Mouse (Mus musculus) fat pad, adult 2 months (tissue): Measurements from ENCODE around the gene Myh9.
"Not testable (repeated sequence)": the region's sequence is repeated elsewhere in the genome, so short reads cannot be mapped to it uniquely, and the experiment has no call there.

ENCODE experiments used
- DNase-seq: peaks from one replicate; pipeline ENCODE4 v3.0.0-alpha.2; 2011; ENCODE audit warnings: low read depth, low spot score; ENCODE audit errors: extremely low read depth

Myh9 gene

DNA sequence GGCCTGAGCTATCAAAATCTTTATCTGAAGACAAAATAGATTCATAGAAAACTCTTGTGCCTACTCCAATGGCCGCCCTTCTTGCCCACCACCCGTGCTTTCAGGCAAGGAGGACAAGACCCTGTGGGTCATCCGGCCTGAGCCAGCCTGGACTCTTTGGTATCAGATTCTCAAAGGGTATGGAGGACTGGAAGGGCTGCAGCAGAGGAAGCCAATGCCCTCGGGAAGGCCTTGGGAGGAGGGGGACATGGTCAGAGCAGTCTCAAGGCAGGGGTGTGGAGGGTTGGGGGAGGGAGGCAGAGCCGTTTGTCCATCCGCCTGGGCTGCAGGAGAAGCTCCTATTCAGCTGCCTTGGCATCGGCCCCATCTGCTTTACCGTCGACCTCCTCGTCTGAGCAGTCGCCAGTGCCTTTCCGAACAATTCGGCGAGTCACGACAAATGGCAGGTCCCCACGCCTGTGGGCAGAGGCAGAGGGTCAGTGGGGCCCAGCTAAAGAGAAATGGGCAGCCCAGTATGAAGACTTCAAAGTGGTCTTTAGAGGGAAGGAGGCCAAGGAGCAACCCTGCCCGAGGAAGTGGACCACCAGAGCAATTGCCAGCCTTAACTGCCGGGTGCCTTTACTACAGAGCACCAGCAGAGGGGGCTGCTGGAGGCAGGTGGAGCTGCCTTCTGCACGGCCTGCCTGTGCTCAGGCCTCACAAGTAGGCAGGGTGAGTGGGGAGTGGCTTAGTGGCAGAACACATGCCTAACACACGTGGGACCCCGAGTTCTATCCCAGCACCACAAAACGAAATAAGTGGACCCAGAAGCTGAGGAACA, 80.2 kb downstream of the Myh9 start:
- no peak for DNase-seq

DNA sequence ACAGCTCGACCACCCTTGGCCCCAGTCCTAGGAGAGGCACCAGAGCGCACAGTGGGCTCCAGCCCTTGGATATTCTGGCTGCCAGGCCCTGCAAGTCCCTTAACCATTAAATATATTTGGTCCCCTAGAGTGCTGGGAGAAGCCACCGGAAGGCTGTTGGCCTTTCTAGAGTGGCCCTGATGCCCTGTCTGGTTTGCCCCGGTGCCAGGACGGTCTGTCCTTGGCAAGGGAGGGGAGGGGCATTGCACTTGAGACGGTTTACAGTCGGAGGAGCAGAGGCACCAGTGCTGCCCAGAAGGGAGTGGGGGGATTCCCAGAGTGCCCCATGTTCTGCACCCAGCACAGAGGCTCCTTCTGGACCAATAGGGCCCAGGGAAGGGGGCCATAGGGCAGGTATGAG, 80.9 kb downstream of the Myh9 start:
- no peak for DNase-seq

DNA sequence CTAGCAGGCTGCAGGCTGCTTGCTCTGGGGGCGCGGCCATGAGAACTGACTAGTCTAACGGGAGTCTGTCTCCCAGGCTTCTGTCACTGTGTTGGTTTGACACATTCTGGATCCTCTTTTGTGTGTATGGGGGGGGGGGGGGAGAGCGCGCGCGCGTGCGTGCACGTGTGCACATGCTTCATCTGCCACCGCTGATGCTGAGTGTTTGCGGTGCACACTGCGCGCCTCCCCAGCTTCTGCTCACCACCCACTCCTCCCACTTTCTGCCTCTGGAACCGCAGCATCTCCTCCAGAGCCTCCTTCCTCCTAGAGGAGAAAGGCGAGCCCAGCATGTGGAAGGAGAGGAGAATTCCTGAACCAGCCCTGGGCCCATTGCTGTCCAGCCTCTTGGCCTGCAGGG, 81.9 kb downstream of the Myh9 start:
- no peak for DNase-seq

DNA sequence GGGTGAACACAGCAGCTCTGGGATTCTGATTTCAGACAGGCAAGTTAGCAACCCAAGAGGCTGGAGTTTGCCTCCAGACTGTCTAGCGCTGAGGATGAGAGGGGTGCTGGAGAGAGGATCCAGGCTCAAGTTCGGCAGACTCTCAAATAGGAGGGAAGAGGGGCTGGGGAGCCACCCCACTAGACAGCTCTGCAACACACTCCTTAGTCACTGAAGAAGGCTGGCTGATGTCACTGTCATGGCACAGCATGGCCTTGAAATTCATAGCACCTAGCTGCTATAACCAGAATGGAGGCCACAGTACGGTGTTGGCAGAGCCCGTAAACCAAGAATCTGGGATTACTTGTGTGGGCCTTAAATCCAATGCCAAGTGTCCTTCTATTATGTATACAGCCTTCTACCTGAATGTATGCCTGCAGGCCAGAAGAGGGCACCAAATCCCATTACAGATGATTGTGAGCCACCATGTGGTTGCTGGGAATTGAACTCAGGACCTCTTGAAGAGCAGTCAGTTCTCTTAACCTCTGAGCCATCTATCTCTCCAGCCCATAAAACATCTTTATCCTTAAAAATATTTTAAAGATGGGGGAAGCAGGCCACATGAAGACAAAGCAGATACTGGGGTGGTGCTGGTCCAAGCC, 84.3 kb downstream of the Myh9 start:
- DNase-seq: no peak

DNA sequence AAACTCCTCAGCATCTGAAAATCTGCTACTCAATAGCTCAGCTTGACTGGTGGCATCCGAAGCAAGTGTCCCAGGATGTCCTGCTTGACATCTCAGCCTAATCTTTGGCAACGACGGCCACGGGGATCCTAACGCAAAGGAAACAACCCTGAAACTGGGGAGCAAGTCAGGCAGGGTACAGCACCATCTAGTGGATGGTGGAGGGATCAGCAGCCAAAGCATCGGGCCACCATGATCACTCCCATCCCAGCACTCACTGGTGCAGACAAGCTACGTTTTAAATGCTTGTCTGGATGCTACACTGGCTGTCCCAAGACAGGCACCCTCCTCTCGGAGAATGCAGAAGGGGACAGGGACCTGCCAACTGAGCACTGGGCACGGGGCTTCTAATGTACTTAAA, 85.1 kb downstream of the Myh9 start, which contains the start of gene Apol8:
Apol8 (minus strand) TSS at position 156 of the 400 bp plus-strand sequence.
- no peak for DNase-seq

DNA sequence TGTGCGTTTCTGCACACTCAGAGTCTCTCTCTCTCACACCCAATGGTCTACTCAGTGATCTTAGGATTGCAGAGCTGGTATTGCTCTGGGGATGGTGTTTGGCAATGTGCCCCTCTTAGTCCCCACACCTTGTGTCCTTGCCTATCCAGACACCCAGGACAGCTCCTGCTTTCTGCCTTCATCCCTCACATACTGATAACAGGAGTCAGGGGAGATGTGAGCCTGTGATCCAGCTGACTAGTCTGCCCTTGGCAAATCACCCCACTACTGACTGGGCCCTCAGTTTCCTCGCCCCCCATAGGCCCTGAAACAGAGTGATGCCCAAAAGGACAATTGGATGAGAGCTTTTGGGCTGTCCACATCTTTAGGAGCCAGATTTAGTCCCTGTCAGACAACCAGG, 85.9 kb downstream of the Myh9 start:
- DNase-seq: no peak

DNA sequence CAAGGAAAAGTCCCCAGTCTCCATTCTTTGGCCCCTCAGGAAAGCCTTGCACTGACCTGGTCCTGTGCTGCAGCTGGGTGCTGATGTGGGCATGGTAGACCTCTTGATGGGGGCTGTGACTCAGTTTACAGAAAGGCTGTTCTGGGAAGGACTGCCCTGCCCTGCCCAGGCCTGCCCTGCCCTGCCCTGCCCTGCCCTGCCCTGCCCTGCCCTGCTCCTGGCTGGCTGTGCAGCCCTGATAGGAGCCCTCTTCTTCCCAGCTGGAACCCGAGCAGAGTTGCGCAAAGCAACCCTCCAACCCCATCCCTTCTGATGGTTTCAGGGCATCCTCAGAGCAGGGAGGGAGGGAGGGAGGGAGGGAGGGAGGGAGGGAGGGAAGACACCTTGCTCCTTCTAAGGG, 86.8 kb downstream of the Myh9 start:
- no peak for DNase-seq

DNA sequence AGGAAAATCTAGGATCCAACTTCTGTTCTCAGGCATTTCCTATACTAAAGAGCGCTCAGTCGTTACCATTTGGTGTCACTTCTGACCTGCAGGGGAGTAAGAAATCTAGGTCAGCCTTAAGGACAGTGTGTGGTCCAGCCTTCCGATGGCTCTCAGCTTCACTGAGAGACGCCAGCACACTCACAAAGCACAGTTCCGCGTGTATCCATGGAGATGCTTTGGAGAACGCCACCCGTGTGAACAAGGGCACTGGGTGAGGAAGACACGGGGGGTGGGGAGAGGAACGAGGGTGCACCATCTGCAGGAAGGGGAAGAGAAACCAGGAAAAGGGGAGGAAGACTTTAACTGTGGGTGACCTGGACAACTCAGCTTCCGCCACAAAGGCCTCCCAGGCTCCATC, 89.5 kb downstream of the Myh9 start:
- DNase-seq: no peak

DNA sequence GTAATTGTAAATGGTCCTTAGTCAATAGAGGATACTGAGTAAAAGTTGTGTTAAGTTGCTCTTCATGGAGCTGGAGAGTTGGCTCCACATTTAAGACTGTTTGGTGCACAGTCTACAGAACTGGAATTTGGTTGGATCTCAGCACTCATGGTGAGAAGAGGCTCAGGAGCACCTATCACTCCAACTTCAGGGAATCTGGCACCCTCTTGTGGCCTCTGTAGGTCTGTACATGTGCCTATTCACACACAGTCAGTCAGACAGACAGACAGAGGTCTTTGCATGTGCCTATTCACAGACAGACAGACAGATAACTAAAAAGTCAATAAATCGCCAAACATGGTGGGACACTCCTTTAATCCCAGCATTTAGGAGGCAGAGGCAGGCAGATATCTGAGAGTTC, 91.5 kb downstream of the Myh9 start:
- DNase-seq: no peak

DNA sequence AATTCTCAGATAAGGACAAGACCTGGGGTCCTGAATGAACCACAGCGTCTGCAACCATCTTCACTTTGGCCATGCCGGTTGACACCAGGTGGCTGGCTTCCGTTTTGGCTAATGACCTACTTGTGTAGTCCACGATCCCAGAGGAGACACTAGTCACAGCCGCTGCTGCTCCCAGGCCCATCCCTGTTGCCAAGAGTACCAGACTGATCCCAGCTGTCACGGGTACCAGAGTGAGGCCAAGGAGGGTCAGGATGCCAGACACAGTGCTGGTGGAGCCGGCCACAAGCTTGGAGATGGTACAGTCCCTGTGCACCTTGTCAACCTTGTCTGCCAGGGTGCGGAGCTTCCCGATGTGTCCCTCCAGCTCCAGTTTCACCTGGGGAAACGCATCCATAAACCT, 92.3 kb downstream of the Myh9 start:
- DNase-seq: no peak

DNA sequence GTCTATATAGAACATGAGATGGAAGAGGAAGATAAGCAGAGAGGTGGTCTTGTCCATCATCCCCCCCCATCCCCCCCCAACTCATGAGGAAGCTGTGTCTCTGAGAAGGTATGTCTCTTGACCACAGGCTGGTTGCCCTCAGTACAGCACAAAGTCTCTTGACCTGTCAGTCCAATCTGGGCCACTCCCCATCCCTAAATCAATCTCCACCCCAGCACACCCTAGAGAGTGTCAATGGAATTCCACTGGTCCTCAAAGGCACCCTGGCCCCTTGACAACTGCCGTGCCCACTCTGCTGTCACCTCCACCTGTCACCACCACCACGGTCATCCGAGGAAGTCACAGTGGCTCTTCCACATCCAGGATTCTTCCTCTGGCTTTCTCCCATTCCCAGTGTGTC, 93.6 kb downstream of the Myh9 start:
- DNase-seq: no peak

DNA sequence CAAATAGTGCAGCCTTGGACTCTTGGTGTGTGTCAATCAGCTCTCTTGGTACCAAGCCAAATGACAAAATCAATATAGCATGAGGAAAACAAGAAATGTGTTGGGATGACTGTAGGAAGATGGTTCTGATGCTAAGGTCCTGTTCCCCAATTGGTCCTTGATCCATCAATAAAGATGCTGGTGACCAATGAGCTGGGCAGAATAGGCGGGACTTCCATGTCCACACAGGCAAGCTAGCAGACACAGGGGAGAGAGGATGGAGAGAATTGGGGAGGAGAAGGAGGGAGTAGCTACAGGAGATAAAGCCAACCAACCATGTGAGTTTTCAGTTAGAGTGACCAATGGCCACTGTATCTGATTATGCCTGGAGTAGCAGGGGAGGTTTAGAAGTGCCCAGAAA, 95.6 kb downstream of the Myh9 start:
- DNase-seq: no peak

DNA sequence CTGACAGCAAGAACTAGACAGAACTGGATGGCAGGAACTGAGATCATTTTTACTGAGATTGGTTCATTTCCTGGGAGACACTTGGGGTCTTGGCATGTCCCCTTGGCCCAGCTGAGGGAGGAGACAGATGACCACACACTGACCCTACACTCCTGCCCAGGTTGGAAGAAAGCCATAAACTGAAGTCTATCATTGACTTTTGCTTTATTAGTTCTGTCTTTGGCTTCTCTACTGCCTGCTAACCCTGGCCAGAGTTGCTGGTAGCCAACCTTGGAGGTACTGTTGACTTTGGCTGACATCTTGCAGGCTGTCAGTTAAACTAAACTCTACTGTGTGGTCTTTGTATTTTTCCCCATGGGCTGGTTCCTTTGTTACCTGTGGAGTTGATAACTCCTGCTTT, 96.9 kb downstream of the Myh9 start:
- DNase-seq: no peak

DNA sequence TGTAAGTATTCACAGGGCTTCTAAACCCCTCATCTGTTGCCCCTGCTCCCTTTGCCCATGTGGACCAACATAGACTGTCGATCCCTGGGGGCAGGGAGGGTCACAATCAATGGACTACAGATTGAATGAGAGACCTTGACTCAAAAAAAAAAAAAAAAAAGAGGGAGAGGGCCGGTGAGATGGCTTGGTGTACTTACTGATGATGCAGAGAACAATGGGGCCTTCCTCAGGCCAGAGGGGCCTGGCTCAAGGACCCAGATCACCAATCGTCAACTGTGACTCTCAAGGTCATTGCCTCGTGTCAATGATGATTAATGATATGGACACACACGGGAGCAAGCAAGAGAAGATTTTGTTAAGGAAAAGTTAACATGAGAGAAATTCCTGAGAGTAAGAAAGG, 97.3 kb downstream of the Myh9 start:
- DNase-seq: no peak

DNA sequence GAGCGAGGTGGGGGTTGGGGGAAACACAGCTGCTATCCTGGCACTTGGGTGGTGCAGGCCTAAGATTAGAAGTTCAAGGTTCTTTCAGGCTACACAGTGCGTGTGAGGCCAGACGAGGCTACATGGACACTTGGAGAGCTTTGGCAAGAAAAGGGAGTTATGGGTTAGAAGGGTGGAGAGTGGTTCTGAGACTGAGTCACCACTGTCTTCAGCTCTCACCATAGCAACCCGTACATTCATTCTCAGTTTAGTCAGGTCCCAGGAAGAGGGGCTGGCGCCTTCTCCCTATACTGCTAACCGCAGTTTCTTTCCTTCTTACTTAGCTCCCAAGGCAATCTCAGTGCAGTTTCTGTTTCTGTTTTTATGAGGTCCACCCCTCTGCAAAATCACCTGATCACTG, 100.4 kb downstream of the Myh9 start:
- DNase-seq: not testable (repeated sequence)

DNA sequence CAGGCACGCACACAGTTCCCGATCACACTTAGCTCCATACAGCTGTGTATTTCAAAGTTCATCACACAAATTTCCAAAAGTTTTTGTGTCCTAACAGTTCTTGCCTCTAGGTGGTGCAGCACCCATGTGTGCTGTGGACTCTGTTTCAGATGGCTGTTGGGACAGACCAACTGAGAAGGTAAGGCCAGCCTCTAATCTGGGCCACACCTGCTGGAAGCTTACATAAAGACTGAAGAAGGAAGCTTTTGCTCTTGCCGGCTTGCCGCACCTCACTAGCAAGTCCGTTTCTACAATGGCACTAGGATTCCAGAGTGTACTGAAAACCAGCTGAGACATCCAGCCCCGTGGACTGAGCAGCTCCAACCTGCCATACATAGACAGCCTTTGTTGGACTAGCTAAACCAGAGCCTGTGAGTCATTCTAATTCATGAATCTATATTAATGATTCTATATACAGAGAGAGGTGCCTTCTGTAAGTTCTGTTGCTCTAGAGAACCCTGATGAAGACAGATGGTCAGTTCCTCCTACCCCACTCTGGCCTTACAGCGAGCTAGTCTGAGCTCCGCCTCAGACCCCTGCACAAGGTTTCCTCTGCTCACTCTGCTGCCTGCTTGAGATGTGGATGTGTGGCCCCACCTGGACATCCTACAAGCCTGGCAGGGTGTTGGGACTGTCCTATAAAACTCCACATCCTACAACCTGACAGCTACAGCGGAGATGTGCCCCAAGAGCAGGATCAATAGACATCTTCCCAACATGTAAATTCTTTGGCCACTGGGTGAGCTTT, 101.3 kb downstream of the Myh9 start:
- DNase-seq: no peak

DNA sequence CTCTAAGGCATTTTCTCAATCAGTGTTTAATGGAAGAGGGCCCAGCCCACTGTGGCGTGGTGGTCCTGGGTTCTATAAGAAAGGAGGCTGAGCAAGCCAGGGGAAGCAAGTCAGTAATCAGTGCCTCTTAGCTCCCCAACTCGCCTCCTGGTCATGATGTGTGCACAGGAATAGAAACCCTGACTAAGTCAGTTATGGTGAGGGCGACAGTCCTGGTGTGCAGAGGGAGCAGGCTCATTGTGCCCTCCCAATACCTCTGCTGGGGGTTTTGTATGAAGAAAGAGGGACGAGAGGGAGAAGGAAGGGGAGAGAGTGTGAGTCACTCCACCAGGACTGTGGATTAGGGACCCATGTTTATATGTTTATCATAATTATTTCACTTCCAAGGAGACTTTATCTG, 108.1 kb downstream of the Myh9 start:
- DNase-seq: not testable (repeated sequence)

DNA sequence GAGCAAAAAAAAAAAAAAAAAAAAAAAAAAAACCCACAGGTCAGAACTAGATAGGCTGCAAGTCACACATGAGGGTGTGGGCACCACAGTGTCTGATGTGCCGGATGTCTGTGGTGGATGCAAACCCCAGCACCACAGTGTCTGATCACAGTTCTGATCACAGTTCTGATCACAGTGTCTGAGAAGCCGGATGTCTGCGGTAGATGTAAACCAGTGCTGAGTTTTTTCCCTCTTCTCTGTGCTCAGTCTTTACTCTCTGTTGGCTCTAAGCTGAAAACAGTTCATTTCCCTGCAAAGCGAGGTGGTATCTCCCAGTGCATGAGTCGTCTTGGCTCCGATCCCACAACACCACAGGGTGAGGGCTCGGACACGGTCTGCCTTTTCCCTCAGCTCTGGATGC, 108.6 kb downstream of the Myh9 start:
- DNase-seq: not testable (repeated sequence)

DNA sequence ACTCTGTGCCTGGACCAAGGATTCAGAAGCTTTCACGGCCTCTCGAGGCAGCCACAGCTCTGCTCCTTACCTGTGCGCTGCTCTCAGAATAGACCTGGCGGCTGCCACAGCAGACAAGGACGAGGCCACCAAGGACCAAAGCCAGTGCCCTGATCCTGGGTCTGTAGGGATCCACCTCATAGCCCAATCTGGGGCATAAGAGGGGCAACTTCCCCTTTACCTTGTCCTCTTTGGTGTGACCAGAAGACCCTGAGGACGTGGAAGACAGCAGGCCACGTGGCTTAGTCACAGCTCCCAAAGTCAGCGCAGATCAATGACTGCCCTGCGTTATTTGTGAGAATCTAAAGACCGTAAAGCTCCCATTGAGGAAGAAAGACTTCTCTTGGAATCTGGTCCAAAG, 109.1 kb downstream of the Myh9 start:
- not testable (repeated sequence) for DNase-seq

DNA sequence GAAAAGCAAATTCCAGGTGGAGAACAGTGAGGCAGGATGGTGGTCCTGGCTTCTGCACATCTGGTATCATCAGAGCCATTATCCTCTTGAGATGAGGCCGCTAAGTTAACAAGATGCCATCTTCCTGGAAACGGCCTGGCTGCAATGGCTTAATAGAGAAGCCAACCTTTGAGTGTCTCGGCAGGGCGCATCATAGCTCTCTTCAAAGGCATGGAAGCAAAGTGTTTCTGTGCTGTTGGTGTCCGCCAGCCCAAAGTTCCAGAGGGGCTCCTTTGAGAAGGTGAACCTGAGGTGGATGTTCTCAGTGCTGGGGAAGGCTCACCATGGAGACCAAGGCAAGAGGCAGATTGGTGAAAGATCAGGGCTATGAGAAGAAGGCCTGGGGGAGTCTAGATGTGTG, 110.4 kb downstream of the Myh9 start:
- DNase-seq: no peak

DNA sequence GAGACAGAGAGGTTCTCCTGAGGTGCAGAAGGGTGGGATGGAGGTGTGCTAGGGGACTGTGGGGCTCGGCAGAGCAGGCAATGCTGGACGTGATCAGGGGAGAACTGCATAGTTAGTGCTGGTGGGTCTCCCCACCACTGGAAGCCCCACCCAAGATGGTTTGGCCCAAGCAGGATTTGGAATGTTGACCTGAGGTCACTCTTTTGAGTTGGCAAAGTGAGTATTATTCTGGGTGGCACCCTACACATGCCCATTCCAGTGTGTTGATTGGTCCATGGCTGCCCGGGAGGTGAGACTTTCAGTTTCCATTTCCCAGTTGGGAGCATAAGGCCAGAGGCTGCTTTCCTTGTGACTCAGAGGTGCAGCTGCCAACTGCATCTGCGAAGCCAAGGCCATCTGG, 113.2 kb downstream of the Myh9 start, which contains the start of gene Apol9b:
Apol9b (plus strand) TSS at position 301 of the 400 bp plus-strand sequence.
- DNase-seq: not testable (repeated sequence)

DNA sequence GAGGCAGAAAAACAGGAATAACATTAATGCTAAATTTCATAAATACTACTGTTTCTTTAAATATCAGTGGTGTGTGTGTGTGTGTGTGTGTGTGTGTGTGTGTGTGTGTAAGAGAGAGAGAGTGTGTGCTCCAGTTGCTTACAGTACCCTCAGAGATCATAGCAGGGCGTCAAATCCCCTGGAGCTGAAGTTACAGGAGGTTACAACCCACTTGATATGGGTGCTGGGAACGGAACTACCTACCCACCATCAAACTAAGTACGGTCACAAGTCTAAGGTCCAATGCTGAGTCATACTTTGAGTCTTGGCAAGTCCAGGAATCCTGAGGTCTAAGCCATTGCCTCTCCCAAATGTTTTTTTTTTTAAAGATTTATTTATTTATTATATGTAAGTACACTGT, 114.2 kb downstream of the Myh9 start:
- not testable (repeated sequence) for DNase-seq
